Mouse (Mus musculus): ENCODE measurements around the gene Mlip.

DNA sequence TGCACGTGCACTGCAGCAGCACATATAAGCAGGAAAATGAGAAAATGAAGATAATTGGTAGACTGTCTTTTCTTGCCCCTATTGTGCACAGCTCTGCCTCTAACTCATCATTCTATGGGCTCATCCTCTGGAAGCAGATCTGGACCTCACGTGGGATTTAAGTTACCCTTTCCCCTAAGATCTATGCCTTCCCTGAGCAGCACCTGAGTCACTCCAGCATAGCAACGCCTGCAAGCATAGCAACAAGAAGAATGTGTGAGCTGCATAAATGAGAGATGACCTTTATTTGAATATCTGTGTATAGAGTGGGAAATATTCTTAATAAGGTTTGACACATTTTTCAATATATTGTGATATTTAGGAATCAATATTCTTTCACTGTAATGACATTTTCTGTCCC lies 176.9 kb downstream of the Mlip start:
- TF ChIP-seq GATA1 (IDR thresholded peaks at IDR 0.05; ENCODE audit: borderline replicate concordance, low read length) = no peak
- TF ChIP-seq FLI1 (IDR thresholded peaks at IDR 0.05; ENCODE audit: low read length) = no peak
